Mouse (Mus musculus): ENCODE measurements around the gene Adat3. TPM values are rescaled to one million over a fixed set of nuclear protein-coding genes. Genes with fewer than 3 reads are reported as not detected.
A peak's percentile ranks its signal among the peaks of the same experiment; 100 is the strongest.
"Not testable (repeated sequence)": the region's sequence is repeated elsewhere in the genome, so short reads cannot be mapped to it uniquely, and the experiment has no call there.

Gene Adat3
- total RNA-seq, 1 experiment from 2014 or later, result 0.96 TPM

DNA sequence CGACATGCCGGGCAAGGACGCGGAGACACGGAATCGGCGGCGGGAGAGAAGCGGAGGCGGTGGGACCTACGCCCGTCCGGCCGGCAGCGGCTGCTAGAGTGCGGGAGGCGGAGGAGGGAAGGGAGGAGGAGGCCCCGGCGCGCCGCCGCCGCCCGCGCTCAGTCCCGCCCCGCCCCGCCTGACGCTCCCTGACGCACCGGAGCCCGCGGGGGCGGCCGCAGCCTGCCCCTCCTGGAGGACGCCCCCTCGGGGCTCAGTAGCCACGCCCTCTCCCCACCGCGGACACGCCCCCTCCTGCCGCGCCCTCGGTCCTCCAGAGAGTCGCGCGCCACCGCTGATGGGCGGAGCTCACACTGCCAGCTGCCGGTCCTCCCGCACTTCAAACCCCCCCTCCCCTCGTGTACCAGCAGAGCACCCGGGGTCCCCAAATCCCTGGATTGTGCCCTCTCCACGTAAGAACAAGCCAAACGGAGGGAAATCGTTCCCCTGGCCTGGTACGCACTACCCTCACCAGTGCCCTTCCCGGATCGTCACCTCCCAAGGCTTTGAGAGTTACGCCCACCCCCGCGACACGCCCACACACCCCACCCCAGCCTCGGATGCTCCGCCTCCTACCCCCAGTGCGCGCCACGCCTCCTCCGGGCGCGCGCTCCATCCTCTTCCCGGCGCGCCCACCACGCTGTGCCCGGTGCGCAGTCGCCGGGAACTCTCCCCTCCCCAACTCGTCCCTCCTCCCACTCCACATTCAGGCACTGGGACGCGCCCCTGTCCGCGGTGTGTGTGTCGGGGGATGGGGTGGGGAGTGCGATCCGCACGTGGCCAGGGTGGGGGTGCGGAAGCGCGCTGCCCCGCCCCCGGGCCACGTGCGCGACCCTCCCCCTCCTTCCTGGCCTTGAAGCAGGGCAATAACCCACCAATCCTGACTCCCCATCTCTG is 25.2 kb upstream of the Adat3 start, which contains the start of gene Klf16:
TSS of gene Klf16 (minus strand) at position 127 of the 936 bp plus-strand sequence.
- ATAC-seq (replicated peaks; ENCODE audit: low read depth, poor library complexity, severe bottlenecking), result peak; percentile 60

DNA sequence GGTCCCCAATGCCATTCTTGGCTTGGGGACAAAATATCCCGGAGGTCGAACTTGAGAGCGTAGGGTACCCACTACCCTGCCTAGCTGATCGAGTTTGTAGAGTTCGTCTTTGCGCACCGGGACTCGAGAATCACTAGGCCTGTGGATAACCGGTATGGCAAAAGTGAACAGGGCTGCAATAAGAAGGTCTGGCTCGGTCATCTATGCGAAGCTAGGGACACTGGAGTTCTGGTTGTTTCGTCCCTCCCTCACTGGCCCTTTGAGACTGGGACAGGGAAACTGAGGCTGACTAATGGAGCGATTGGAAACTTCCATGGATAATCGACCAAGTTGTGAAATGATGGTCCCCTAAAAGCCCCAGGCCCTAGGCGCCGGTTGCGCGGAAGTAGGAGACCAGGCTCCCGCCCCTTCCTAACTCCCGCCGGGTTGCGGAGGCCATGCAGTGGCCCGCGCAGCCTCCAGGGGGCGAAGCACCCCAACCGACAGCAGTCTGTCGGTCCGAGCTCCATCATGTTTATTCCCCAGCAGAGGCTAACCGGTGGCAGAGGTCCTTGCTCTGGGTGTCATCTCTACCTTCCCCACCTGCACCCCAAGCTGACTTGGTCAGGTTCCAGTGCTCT is 24.4 kb upstream of the Adat3 start:
- ATAC-seq (replicated peaks; ENCODE audit: low read depth, poor library complexity, severe bottlenecking), result peak; percentile 61

DNA sequence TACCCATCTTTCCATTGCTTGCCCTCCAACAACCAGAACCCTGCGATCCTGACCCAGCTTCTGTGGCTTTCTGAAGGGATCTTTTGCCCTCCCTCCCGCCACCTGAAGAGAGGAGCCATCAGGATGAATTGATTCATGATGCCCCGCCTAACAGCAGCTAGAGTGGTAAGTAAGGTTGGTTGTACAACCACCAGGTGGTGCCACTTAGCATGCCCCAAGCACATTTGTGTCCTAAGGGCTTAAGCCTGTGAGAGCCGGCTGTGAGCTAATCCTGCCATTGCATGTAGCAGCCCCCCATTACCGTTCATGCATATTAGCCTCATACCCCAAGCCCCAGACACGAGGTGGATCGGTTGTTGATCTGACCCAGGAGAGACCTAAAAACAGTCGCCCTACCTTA is 23.8 kb upstream of the Adat3 start:
- ATAC-seq (replicated peaks; ENCODE audit: low read depth, poor library complexity, severe bottlenecking), result peak; percentile 50

DNA sequence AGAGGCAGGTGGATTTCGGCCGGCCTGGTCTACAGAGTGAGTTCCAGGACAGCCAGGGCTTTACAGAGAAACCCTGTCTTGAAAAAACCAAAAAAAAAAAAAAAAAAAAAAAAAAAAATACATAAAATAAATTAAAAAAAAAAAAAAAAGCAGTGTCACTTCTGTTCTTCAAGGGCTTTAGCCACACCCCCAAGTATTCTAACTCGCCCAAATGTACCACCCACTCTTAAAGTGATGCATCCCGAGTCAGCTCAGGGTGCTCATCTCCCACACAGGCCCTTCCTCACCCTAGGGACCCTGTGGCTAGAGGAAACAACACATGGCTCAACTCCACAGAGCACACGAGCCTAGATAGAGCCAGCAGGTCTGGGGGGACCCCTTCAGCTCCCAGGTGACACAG is 19.6 kb upstream of the Adat3 start:
- ATAC-seq (replicated peaks; ENCODE audit: low read depth, poor library complexity, severe bottlenecking), result no peak

DNA sequence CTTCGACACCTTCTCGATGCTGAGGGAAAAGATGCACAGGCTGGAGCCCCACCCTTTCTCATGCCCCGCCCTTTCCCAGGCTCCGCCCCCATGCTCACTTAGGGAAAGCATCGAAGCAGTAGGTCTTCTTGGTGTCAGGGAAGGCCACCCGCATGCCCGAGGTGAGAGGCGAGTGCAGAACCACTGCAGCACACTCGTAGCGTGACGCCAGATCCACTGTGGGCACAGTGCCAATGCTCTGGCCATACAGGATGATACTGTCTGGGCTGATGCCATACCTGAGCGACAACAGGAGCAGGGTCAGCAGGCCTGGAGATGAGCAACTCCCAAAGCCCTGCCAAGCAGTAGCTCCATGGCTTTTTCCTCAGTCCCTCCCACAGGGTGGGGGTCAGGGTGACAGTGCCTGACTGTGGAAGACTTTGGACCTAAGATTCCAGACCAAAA is 18.6 kb upstream of the Adat3 start:
- ATAC-seq (replicated peaks; ENCODE audit: low read depth, poor library complexity, severe bottlenecking), result no peak

DNA sequence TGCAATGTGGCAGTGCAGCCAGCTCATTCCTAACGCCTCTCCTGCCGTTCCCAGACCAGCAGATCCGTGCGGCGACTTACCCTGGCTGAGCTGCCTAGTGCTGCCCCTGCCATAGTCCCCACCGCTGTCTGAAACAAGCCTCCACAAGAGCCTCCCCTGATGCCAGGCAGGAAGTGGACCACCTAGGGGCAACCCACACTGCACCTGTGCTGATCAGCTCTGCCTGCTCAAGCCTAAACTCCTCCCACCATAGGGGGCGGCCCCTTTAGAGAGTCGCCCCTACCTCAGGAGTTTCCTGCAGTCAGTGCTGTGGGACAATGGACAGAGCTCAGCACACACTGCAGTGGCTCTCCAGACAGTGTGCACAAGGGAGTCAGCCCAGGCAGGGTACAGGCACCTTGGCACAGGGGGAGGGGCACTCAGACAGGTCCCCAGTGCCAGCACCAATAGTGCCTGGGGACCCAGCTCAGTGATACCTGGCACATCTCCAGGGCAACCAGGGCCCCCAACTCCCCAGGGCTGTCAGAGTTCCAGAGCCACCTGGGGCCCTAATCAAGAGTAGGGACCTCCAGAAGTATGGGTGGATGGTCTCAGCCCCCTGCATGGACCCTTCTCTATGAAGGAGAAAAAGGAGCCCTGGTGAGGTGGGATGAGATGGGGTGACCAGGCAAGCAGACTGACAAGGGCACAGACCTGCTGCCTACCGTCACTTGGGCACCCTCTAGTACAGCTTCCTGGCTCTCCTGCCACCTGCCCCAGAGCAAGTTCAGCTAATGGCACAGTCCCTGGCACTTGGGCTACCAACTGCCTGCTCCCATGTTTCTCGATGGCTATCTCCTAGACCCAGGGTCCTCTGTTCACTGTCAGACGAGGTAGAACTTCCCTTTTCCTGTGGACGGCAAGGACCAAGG is 17.8 kb upstream of the Adat3 start:
- no peak for ATAC-seq (replicated peaks; ENCODE audit: low read depth, poor library complexity, severe bottlenecking)

DNA sequence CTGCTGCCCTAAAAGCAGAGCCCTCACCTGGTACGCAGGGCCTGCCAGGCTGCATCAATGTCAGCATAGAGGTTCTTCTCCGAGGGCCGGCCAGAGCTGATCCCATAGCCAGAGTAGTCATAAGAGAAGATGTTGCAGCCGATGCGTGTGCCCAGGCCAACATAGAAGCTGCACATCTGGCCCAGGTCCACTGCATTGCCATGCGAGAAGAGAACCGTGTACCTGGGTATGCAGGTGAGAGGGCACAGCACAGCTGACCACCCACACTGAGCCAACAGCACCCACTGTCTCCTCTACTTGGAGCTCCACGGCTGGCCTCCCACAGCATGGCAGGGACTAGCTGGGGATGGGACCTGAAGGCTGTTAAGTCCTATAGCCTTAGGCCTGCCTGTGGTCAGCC is 17.1 kb upstream of the Adat3 start:
- ATAC-seq (replicated peaks; ENCODE audit: low read depth, poor library complexity, severe bottlenecking), result no peak

DNA sequence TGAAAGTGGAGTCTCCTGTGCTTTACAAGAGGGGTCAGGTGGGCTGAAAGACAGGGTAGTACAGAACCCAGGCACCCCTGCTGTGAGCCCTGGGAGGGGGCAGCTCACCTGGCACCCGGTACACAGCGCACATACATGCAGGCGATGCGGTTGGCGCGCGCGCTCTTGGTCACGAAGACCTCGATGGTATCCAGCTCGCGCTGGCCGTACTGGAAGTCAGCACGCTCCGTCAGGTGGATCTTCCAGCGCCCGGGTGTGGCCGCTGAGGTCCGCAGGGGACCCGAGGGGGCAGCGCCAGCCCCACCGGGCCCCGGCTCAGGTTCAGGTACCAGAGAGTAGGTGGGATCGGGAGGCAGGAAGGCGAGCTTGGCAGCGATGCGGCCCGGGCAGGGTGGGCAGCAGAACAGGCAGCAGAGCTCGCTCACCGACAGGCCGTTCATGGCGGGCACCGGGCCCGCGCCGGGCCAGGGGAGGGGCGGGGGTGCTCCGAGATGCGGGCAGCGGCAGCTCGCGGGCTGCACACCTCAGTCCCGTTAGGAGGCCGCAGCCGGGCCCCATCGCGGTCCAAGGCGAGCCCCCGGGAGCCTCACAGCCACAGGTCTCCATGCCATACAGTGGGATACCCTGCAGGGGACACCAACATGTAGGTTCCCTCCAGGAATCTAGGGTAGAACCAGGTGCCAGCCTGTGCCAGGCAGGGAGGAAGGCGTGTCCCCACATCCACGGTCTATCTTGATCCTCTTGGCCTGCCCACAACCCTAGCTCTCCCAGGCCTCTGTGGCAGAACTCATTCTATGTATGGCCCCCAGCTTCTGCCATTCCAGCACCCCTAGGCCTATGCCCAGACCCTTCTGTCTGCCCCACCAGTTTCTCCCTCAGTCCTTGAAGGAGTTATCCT is 16.0 kb upstream of the Adat3 start:
- ATAC-seq (replicated peaks; ENCODE audit: low read depth, poor library complexity, severe bottlenecking), result no peak

DNA sequence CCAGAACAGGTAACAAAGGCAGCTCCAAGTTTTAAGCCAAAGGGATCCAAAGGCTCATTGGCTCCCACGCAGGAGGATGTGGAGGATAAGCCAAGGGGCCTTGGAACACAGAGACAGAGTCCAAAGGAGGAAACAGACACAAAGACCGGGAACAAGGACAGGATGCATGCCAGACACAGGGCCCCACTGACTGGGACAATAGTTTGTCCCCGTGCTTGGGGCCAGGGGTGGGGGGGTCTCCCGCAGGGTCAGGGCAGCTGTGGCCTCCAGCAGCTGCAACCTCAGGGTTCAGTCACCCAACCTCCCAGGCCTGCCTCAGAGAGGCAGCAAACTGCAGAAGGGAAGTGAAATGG is 15.4 kb upstream of the Adat3 start:
- ATAC-seq (replicated peaks; ENCODE audit: low read depth, poor library complexity, severe bottlenecking), result no peak

DNA sequence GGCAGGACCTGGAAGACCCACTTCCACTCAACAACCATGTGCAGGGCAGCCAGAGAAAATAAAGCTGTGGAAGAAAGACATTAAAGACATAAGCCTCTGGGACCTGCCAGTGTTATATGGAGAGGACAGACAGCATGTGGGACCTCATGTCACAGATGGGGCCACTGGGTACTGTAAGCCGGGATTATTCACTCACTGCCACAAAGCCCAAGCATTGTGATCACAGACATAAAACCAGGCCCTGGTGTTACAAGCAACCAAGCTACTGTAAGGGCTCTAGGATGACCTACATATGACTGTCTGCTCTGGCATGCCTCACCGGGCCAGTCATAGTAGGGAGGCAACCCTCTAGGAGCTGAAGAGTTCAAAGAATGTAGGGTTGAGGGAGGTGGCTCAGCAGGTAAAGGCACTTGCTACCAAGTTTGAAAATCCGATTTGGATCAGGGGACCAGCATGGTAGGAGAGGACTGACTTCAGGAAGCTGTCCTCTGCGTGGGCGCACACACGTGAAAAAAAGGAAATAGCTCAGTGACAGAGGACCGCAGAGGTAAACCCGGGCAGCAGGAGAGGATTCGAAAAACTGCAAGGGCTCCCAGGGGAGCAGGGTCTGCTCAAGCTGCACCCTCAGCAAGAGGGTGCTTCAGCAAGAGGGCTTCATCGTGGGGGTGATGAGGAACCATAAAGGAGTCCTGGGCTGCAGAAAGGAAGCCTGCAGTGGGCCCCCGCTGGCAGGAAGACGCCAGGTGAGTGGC is 13.4 kb upstream of the Adat3 start:
- no peak for ATAC-seq (replicated peaks; ENCODE audit: low read depth, poor library complexity, severe bottlenecking)

DNA sequence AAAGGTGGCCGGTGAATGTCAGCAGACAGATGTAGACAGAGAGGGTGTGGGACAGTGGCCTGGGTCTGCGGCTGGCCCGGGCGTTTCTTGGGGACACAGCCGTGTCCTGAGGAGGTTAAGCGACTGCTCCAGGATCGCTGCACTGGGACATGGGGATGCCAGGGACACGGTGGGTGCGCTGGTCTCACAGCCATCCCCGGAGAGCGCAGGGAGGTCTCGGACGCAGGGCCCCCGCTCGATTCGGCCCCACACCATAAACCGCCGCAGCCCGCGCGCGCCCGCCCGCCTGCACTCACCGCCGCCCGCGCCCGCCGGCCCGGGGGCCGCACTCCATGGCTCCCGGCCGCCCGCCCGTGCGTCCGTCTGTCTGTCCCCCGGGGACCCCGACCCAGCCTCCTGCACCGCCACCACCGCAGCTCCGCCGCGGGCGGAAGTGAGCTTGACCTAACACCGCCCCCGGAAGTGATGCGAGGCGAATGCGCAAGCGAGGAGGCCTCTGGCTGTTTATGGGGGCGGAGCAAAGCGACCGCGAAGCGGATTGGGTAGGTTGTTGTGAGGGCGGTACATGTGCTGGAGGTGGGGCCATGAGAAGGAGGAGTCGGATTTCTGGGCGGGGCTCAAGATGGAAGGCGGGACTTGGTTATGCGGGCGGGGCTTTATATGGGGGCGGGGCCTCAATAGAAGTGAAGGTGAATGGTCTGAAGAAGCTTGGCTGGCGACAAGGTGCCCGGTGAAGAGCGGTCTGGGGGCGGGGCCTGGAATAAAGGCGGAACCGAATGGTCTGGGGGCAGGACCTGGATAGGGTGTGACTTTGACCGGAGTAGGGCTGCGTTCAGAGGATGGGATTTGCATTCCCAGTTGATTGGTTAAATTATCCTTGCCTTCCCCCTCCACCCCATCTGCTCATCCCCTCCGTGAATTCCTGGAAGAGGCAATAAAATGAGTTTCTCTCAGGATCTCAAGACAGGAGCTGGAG is 12.5 kb upstream of the Adat3 start, which contains the start of gene Abhd17a:
TSS of gene Abhd17a (minus strand) at position 463 of the 976 bp plus-strand sequence.
- ATAC-seq (replicated peaks; ENCODE audit: low read depth, poor library complexity, severe bottlenecking), result peak; percentile 95

DNA sequence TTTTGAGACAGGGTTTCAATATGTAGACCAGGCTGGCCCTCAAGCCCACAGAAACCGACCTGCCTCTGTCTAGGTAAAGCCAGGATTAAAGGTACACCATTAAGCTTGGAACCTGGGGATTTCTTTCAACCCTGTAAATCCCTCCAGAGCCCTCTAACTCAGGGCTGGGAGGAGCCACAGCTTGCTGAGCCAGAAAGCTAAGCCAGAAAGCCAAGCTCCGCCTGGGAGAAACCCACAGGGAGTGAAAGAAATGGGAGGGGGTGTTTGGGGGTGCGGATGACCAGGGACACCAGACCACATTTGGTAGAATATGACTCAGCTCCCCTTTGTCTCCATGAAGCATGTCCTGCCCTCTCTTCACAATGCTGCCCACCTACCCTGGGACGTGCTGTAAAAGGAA is 6.4 kb upstream of the Adat3 start:
- ATAC-seq (replicated peaks; ENCODE audit: low read depth, poor library complexity, severe bottlenecking), result no peak

DNA sequence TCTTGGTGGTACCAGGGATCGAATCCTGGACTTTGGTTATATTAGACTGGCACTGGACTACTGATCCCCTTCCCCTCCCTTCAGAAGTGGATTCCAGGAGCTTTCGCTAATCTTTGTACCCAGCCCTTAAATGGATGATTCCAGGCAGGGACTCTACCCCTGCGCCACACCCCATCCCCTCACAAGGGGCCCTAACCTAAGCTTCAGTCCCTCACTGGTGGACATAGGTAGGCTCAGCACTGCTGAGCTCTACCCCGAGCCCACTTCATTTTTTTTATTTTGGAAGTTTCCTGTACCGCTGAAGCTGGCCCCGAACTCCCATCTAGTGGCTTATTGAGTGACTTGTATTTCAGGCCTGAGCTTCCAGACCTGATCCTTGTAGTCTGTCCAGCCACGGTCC is 684 bp downstream of the Adat3 start:
- ATAC-seq (replicated peaks; ENCODE audit: low read depth, poor library complexity, severe bottlenecking), result no peak

DNA sequence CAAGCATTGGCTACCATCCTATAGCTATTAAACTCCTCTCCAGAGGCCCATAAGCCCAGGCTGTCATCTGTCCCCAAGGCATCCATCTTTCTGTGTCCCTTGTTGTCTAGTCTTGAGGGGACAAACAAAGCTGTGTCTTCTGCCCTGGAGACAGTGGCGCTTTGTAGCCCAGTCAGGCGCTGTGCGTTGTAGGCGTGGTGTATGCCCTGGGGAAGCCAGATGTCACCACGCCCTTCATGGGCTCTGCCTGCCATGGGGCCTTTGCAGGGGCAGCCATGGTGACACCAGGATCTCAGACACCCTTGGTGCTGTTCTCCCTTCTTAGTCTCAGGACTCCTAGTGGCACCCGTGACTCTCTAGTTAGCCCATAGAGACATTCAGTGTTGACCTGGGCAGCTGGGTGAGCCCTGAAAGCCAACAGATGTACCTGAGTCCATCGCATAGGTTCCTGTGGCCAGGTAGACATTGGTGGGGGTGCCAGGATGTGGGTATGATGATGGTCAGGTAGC is 1.4 kb downstream of the Adat3 start:
- ATAC-seq (replicated peaks; ENCODE audit: low read depth, poor library complexity, severe bottlenecking), result no peak

DNA sequence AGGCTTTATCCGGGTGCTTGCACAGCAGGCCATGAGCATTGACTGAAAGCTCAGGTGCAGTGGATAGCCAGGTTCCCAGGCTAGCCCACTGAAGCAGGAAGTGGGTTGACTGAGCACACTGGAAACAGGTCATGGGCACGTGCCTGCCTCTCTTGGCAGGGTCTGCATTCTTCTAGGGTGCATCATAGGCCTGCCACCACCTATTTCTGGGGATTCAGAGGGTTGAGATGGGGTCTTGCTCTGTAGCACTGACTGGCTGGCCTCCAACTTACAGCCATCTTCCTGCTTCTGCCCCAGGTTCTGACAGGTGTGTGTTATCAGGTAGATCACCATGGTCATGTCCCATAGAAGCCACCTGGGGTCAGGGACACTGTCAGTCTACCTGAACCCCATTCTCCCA is 2.3 kb downstream of the Adat3 start:
- ATAC-seq (replicated peaks; ENCODE audit: low read depth, poor library complexity, severe bottlenecking), result no peak

DNA sequence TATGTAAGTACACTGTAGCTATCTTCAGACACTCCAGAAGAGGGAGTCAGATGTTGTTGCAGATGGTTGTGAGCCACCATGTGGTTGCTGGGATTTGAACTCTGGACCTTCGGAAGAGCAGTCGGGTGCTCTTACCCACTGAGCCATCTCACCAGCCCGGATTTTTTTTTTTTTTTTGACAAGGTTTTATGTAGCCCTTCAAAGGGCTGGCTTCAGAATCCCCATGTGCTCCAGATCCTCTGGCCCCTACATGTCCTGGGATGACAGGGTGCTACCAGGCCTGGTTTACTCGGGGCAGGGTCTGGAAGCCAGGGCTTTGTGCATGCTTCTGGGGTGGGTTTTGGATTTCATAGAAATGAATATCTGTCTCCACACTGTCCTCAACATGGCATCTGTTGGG is 3.0 kb downstream of the Adat3 start, which contains the start of gene Gm49322:
TSS of gene Gm49322 (plus strand) at position 301 of the 400 bp plus-strand sequence.
- not testable (repeated sequence) for ATAC-seq (replicated peaks; ENCODE audit: low read depth, poor library complexity, severe bottlenecking)

DNA sequence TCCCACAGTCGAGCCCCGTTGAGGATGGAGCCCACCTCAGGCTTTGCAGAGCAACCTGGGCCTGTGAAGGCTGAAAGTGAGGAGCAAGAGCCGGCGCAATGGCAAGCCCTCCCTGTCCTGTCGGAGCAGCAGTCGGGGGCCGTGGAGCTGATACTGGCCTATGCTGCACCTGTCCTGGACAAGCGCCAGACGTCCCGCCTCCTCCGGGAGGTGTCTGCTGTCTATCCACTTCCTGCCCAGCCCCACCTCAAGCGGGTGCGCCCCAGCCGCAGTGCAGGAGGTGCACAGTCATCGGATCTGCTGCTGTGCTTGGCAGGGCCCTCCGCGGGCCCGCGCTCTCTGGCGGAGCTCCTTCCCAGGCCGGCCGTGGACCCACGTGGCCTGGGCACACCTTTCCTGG is 3.6 kb downstream of the Adat3 start:
- no peak for ATAC-seq (replicated peaks; ENCODE audit: low read depth, poor library complexity, severe bottlenecking)

All from common myeloid progenitor, adult 5-6 weeks (primary cell).